Mouse (Mus musculus): Measurements from ENCODE around the gene Gabra2.
A peak's percentile ranks its signal among the peaks of the same experiment; 100 is the strongest.

Gabra2 gene

DNA sequence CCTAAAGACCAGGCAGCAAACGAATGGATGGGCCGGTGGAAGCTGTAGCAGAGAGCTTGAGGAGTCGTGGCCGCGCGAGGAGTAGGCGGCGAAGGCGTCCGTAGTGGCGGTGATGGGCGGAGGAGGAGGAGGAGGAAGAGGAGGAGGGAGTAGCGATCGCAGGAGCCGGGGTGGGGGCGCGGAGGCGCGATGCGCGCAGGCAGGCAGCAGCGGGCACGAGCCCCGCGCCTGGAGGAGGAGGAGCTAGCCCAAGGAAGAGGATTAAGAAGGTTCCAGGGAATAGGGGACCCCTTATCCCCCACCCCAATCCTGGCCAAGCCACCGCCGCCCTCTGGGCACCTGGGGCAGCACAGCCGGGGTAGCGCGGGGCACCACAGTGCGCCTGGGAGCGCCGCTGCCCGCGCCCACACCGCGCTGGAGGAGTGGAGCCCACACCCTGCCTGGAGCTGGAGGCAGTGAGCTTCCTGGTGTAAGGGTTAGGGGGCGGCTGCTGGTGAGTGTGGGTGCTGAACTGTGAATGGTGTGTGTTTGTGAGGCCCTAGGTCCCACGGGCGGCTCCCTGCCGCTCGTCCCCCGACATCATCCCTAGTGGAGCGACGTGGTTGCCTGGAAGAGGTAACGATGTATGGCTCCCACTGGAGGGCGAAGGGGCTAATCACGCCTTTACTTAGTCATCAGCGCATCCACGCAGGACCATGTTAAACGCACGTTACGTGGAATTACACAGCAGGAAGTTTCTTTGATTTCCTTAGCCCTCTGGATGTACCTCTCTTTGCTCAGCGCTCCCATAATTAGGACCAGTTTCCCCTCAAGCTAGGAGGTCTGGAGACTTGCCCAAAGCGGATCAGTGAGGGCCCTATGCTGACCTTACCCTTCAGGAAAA, at the start of gene Gabra2:
TSS of gene Gabra2 (minus strand) at position 125 of the 883 bp plus-strand sequence.
- DNase-seq: peak; percentile 86

DNA sequence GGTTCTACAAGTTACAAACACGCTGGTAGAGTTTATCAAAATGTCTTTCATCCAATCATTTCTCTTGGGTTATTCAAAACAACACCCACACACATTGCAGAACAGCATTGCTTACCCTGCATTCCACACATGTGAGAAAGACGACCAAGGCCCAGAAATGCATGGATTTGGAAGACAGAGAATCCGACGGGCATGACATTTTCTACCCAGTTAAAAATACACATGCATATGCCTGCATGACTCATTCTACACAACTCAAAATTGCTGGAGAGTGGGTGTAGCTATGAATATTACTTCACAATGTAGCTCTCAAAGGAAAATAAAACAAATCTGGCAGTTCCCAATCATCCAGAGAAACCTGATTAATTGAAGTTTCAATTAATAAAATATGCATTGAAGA, 41.0 kb upstream of the Gabra2 start:
- peak; percentile 70 for DNase-seq

DNA sequence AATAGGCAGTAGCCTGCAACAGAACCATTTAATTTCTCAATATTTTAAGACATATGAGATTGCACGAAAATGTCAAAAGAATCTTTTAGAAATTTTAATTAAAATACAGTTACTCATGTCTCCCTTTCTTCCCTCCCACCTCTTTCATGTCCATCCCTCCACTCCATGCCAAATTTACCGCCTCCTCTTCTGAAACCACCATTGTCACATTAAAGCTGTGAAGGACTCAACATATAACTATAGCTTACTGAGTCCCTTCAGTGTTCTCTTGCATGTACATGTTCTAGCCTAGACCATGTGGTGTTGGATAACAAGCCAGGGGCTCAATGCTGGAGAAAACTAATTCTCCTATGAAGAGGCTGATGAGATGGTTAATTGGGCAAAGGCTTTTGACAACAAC, 40.2 kb upstream of the Gabra2 start:
- peak; percentile 24 for DNase-seq

GRCm38 (mm10) chr5:71127721-71128120, 32.1 kb upstream of the Gabra2 start:
- peak; percentile 38 for DNase-seq

DNA sequence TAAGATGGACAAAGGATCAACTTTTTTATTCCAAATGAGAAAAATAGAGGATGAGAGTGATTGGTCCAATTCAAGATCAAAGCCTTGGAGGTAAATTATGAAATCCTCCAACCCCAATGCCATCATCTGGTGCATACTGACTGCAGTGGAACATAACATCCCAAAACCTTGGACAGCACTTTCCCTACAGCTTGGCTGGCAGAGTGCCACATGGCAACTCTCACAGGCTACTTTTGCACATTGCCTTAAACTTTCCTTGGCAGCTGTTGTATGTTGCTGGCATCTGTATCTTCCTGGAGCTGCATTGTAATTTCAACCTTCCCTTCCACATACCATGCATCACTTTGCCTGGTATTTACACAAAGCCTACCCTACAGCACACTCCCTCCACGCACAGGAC, 19.6 kb upstream of the Gabra2 start:
- DNase-seq: no peak

GRCm38 (mm10) chr5:71095180-71095579, 469 bp downstream of the Gabra2 start:
- peak; percentile 77 for DNase-seq

DNA sequence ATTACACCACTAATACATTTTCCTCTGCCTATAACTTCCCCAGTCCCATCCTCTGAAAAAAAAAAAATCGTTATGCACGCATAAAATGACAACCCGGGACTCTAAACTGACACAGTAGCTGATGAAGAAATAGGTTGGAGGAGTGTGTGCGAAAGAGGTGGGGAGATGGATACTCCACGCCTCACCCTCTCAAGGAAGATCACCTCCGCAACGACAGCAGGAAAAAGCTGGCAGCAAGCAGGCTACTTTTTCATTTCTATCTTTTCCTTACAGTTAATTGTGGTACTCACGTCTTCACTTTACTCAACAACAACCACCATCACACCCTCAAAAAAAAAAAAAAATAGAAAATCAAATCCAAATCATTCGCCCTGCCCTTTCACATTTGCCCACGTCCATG, 873 bp downstream of the Gabra2 start:
- DNase-seq: peak; percentile 39

DNA sequence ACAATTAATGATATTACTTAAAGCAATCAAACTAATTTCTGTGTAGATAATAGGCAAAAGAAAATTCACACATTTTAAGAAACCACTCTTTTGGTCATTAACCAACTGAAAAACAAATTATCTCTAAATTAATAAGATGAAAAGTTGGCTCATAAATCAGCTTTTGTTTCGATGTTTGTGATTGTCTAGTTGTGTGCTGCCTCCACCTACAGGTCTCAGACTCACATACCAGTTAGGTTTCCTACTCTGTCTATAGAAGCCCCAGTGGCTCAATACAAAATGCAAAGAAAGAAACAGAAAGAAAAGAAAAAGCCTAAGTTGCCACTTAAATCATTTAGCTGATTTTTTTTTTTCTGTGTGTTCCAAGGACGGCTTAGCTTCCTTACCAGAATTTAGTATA, 1.8 kb downstream of the Gabra2 start:
- DNase-seq: peak; percentile 9

- peak; percentile 60 for DNase-seq
These were observed 3.2 kb downstream of the Gabra2 start for GRCm38 (mm10) chr5:71092475-71092874.

DNA sequence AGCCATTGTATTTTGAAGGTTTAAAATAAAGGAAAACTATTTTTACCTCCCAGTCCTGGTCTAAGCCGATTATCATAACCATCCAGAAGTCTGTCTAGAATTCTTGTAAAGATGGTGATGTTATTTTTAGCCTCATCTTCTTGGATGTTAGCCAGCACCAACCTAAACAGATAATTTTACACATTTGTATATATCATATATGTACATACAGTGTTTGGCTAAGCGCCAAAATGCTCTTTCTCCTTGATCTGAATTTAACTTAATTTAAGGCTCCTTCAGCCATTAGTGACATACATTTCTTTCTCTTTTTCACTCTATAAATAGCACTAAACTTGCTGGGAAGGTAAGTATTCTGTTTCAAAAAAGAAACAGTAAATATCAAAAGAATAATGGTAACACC, 3.7 kb downstream of the Gabra2 start:
- no peak for DNase-seq

DNA sequence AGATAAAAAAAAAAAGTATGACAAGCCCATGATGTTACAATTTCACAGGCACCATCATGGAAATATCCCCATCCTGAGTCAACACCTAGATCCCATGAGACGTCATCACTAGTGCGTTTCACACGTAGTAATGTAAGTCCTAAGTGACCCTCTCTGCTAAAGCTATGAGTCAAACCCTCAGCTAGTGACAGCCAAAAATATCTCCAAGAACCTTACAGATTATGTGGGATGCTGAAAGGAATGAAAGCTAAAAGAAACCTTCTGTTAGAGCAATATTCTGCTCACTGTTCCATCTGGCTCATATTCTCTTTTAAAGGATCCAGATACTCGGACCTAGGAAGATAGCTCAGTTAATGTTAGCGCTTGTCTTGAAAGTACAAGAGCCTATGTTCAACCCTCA, 16.8 kb downstream of the Gabra2 start:
- peak; percentile 37 for DNase-seq

GRCm38 (mm10) chr5:71061696-71062095, 34.0 kb downstream of the Gabra2 start:
- DNase-seq: peak; percentile 73

GRCm38 (mm10) chr5:71058047-71058446, 37.6 kb downstream of the Gabra2 start:
- DNase-seq: no peak

DNA sequence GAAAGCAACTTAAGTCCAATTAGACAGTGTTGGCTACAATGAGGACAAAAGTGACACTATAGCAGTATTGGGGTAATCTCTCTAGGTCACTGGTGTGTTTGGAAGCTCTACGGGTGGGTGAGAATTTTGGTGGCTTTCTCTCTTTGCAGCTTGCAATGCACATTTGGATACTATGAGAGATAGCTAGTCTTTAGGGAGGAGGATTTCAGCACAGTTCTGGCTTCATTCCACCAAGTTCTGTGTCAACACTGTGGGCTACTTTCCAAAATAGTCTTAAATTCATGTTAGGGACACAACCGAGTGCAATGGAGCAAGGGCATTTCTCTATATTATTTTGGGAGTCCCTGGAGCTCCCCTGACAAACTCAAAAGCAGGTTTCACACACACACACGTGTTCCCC, 58.3 kb downstream of the Gabra2 start:
- no peak for DNase-seq

GRCm38 (mm10) chr5:71025956-71026355, 69.7 kb downstream of the Gabra2 start:
- peak; percentile 91 for DNase-seq

DNA sequence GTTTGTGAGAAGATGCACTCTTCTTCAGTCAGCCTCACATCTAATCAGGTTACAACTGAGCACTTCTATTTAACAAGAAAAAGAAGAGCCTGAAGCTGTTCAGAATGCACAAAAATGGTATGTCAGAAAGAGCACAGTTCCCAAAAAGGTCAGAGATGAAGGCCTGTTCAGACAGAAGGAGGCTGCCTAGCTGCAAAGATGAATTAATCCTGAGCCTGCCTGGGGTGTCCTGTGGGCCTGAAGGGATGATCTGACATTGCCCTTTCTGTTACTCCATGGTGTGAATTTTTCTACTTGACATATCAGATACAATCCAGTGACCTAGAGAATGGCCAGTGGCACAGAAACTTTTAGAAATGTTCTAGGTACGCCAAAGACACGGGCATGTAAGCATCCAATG, 83.9 kb downstream of the Gabra2 start:
- no peak for DNase-seq

GRCm38 (mm10) chr5:71011271-71011670, 84.4 kb downstream of the Gabra2 start:
- DNase-seq: no peak

DNA sequence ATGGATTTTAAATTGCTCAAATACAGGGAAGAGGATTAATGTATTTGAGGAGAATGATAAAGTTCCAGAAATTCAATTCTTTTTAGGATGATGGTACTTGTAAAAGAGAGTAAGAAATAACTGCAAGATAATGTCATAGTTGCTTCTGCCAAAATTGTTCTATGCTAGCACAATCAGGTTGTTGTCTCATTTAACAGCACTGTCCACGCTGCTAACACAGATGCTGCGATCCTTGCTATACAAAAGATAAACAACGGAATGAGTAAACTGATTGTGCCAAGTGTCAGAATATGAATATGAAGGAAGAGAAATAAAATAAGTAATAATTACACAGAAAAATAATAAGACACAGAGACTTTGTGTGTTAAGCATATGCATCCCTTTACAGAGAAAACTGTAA, 84.9 kb downstream of the Gabra2 start:
- no peak for DNase-seq

- DNase-seq: peak; percentile 79
These were observed 99.9 kb downstream of the Gabra2 start for GRCm38 (mm10) chr5:70995617-70996325.

DNA sequence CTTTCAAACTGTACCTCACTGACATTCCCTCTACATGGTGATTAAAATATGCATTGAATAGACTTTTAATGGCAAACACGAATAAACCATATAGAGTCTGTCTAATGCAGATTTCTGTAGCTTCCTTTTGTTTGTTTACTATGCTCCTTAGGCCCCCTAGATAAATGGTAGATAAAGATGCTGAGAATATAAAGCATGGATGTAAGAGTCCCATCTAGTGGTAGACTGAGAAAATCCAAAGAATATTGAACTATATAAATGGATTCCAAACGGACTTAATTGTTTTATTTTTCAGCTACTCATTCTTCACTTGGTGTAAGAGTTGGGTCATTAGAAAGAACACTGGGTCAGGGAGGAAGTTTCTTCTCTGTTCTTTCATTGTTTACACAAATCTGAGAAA, 102.4 kb downstream of the Gabra2 start:
- no peak for DNase-seq

GRCm38 (mm10) chr5:70990891-70991290, 104.8 kb downstream of the Gabra2 start:
- no peak for DNase-seq
